33 mouse cellular contexts compared by ENCODE assay signal in the genomic region with DNA sequence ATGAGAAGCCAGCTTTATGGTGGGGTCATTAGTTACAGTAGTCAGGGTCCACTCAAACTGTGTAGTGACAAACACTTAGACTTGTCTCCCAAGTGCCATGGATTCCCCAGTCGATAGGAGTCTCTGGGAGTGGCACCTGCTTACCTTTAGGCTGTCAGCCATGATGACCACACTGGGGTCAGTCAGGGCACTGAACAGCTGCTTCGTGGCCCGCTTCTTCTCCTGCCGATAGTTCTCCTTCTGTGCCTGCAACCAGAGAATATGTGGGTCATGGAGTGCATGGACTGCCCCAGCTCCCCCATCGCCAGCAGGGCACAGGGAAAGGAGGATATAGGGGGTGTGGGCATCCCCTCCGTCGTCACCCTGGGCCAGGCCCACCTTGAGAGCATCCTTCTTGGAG. TPM values are rescaled to one million over a fixed set of nuclear protein-coding genes. Genes with fewer than 3 reads are reported as not detected.
"Had no signal": no experiment of that assay in that cellular context is flagged by ENCODE, and none has a peak within 500 bp of the region (broad histone marks: within the 10 kb centered on the region; RNA-seq: fewer than 3 reads in every experiment).

No protein-coding gene starts in this region.

- H3K9ac ChIP-seq: embryonic facial prominence, embryonic 12.5 days; embryonic facial prominence, embryonic 13.5 days; embryonic facial prominence, embryonic 15.5 days; forebrain, embryonic 12.5 days; forebrain, embryonic 13.5 days; forebrain, embryonic 15.5 days; forebrain, postnatal 0 days had no signal

- H3K9me3 ChIP-seq: embryonic facial prominence, embryonic 10.5 days; embryonic facial prominence, embryonic 12.5 days; embryonic facial prominence, embryonic 13.5 days; embryonic facial prominence, embryonic 15.5 days; forebrain, embryonic 10.5 days; forebrain, embryonic 12.5 days; forebrain, embryonic 13.5 days; forebrain, embryonic 15.5 days had no signal

- H3K4me1 ChIP-seq: embryonic facial prominence, embryonic 15.5 days; forebrain, embryonic 12.5 days had no signal

- H3K27ac ChIP-seq: embryonic facial prominence, embryonic 10.5 days; embryonic facial prominence, embryonic 12.5 days; embryonic facial prominence, embryonic 13.5 days; embryonic facial prominence, embryonic 15.5 days; forebrain, embryonic 10.5 days; forebrain, embryonic 12.5 days; forebrain, embryonic 13.5 days; forebrain, embryonic 15.5 days; gastrocnemius, adult 2 months; heart, adult 2 months had no signal

- H3K4me3 ChIP-seq: embryonic facial prominence, embryonic 10.5 days; embryonic facial prominence, embryonic 12.5 days; embryonic facial prominence, embryonic 13.5 days; embryonic facial prominence, embryonic 15.5 days; erythroblast, embryonic 14.5 days; forebrain, embryonic 10.5 days; forebrain, embryonic 12.5 days; forebrain, embryonic 13.5 days; forebrain, embryonic 15.5 days; gastrocnemius, adult 2 months; heart, adult 2 months had no signal

- ATAC-seq: forebrain, embryonic 13.5 days; forebrain, embryonic 14.5 days; forebrain, embryonic 15.5 days; forebrain, embryonic 16.5 days; forebrain, postnatal 0 days had no signal

- H3K27me3 ChIP-seq: embryonic facial prominence, embryonic 12.5 days; embryonic facial prominence, embryonic 13.5 days; embryonic facial prominence, embryonic 15.5 days; forebrain, embryonic 12.5 days; forebrain, embryonic 13.5 days; forebrain, embryonic 15.5 days had no signal

- H3K4me2 ChIP-seq: embryonic facial prominence, embryonic 12.5 days; embryonic facial prominence, embryonic 13.5 days; embryonic facial prominence, embryonic 15.5 days; forebrain, embryonic 12.5 days; forebrain, embryonic 13.5 days; forebrain, embryonic 15.5 days had no signal

- DNase-seq: cerebellum, adult 2 months; cerebellum, adult 8-10 months; cerebellum, adult 9-10 months; cerebellum, adult 9-11 months; cerebellum, postnatal 10 days; cerebellum, postnatal 14 days; cerebellum, postnatal 25 days; cerebellum, postnatal 36 days; embryo, embryonic 11 days; forebrain, postnatal 0 days; gastrocnemius, adult 2 months; gastrocnemius, postnatal 10 days; gastrocnemius, postnatal 14 days; gastrocnemius, postnatal 25 days; gastrocnemius, postnatal 36 days; heart, adult 11 months; heart, adult 18-20 months; heart, adult 2 months had no signal

RNA-seq across cellular contexts. Expression of gene Tnfrsf23, which starts 23.7 kb away (rescaled TPM):
- polyA plus RNA-seq: forebrain, embryonic 11.5 days had no signal

RNA-seq across cellular contexts. Expression of gene Osbpl5, which starts 47.4 kb away (rescaled TPM):
- polyA plus RNA-seq: erythroblast, embryonic 14.5 days had no signal

RNA-seq across cellular contexts. Expression of gene Mrgprg, which starts 57.4 kb away (rescaled TPM):
- polyA plus RNA-seq: cerebellum, adult 2 months; cortical plate, adult 2 months; embryonic facial prominence, embryonic 10.5 days; embryonic facial prominence, embryonic 11.5 days; embryonic facial prominence, embryonic 12.5 days; embryonic facial prominence, embryonic 13.5 days; embryonic facial prominence, embryonic 14.5 days; embryonic facial prominence, embryonic 15.5 days; erythroblast, embryonic 14.5 days; forebrain, embryonic 10.5 days; forebrain, embryonic 11.5 days; forebrain, embryonic 12.5 days; forebrain, embryonic 13.5 days; forebrain, embryonic 14.5 days; forebrain, embryonic 15.5 days; forebrain, embryonic 16.5 days; forebrain, postnatal 0 days had no signal

RNA-seq across cellular contexts. Expression of gene Tnfrsf22, which starts 59.9 kb away (rescaled TPM):
- polyA plus RNA-seq: erythroblast, embryonic 14.5 days had no signal
